Mouse (Mus musculus): ENCODE measurements around the gene Tmem63a. TPM values are rescaled to one million over a fixed set of nuclear protein-coding genes. Genes with fewer than 3 reads are reported as not detected.

The Tmem63a gene
- polyA plus RNA-seq, 1 experiment from 2014 or later, result 2.2 TPM

- no peak for DNase-seq (ENCODE audit: low spot score)
- Histone ChIP-seq H3K36me3 (no peaks in the 10 kb centered on the region), H3K4me3 (no peak overlapping the region), H3K27me3 (ENCODE audit: low read depth, poor library complexity, severe bottlenecking) (no peaks in the 10 kb centered on the region), H3K9me3 (replicated peaks) (no peaks in the 10 kb centered on the region), H3K27ac (replicated peaks) (no peak overlapping the region), H3K4me1 (no peaks in the 10 kb centered on the region)
- WGBS, result 91% methylated on average over 6 of the region's 6 CpGs
These were observed 10.1 kb downstream of the Tmem63a start for GRCm38 (mm10) chr1:180952085-180952746.

GRCm38 (mm10) chr1:180952808-180953207 lies 10.7 kb downstream of the Tmem63a start:
- WGBS, result 92% methylated on average over 5 of the region's 5 CpGs
- DNase-seq (ENCODE audit: low spot score), result no peak
- no peaks in the 10 kb centered on the region for H3K36me3 ChIP-seq
- no peak overlapping the region for H3K4me3 ChIP-seq
- no peaks in the 10 kb centered on the region for H3K9me3 ChIP-seq (replicated peaks)
- no peaks in the 10 kb centered on the region for H3K4me1 ChIP-seq
- H3K27ac ChIP-seq (replicated peaks), result no peak overlapping the region
- H3K27me3 ChIP-seq (ENCODE audit: low read depth, poor library complexity, severe bottlenecking), result no peaks in the 10 kb centered on the region

DNA sequence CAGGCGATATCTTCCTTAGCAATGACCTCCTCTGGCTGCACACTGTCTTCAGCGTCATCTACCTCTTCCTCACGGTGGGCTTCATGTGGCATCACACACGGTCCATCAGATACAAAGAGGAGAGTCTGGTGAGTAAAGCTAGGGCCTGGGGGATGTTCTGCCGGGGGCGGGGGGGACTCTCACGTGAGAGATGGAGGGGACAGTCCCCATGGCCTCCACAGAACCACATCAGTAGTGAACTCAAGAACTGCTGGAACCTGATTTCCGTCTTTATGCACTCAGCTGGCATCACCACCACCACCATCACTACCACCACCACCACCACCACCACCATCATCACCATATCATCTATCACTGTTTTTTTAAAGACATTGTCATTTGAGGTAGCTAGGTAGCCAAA lies 14.3 kb downstream of the Tmem63a start:
- no peaks in the 10 kb centered on the region for H3K9me3 ChIP-seq (replicated peaks)
- no peaks in the 10 kb centered on the region for H3K27me3 ChIP-seq (ENCODE audit: low read depth, poor library complexity, severe bottlenecking)
- H3K4me1 ChIP-seq, result no peaks in the 10 kb centered on the region
- no peak overlapping the region for H3K4me3 ChIP-seq
- H3K36me3 ChIP-seq, result no peaks in the 10 kb centered on the region
- 90% methylated on average over 8 of the region's 8 CpGs for WGBS
- no peak overlapping the region for H3K27ac ChIP-seq (replicated peaks)
- DNase-seq (ENCODE audit: low spot score), result no peak

DNA sequence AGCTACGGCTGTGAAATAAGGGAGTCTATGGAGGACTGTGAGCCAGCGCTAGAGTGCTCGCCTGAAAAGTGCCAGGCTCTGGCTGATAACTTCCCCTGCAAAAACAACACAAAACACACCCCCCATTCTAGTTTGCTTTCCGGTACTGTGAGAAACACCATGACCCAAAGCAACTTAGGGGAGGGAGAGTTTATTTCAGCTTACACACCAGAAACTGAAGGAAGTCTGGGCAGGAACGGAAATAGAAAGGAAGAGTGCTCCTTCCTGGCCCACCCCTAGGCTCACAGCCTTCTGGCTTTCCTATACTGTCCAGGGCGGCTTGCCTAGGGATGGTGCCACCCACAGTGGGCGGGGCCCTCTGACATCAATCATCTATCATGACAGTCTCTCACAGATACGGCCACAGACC lies 14.8 kb downstream of the Tmem63a start:
- Histone ChIP-seq H3K9me3 (replicated peaks) (no peaks in the 10 kb centered on the region), H3K4me1 (no peaks in the 10 kb centered on the region), H3K27me3 (ENCODE audit: low read depth, poor library complexity, severe bottlenecking) (no peaks in the 10 kb centered on the region), H3K36me3 (no peaks in the 10 kb centered on the region), H3K4me3 (no peak overlapping the region), H3K27ac (replicated peaks) (no peak overlapping the region)
- DNase-seq (ENCODE audit: low spot score), result no peak
- WGBS, result 84% methylated on average over 8 of the region's 8 CpGs

DNA sequence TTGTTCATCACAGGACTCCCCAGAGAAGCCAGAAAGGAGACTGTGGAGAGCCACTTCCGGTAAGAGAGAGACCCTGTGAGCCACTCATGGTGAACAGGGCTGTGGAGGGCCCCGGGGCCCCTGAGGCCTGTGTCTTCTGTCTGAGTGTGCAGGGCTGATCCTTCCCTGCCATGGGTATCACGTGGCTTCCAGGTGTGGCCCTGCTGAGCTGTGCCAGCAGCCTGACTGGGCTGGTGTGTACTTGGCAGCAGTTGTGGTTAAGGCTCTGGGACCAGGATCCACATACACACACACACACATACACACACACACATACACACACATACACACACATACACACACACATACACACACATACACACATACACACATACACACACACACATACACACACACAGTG lies 15.8 kb downstream of the Tmem63a start:
- no peaks in the 10 kb centered on the region for H3K36me3 ChIP-seq
- no peak for DNase-seq (ENCODE audit: low spot score)
- H3K27me3 ChIP-seq (ENCODE audit: low read depth, poor library complexity, severe bottlenecking), result no peaks in the 10 kb centered on the region
- no peak overlapping the region for H3K27ac ChIP-seq (replicated peaks)
- no peaks in the 10 kb centered on the region for H3K9me3 ChIP-seq (replicated peaks)
- no peak overlapping the region for H3K4me3 ChIP-seq
- H3K4me1 ChIP-seq, result no peaks in the 10 kb centered on the region
- WGBS, result 82% methylated on average over 3 of the region's 3 CpGs

- no peaks in the 10 kb centered on the region for H3K4me1 ChIP-seq
- DNase-seq (ENCODE audit: low spot score), result no peak
- H3K4me3 ChIP-seq, result no peak overlapping the region
- no peaks in the 10 kb centered on the region for H3K9me3 ChIP-seq (replicated peaks)
- no peak overlapping the region for H3K27ac ChIP-seq (replicated peaks)
- WGBS, result 65% methylated on average over 3 of the region's 3 CpGs
- no peaks in the 10 kb centered on the region for H3K27me3 ChIP-seq (ENCODE audit: low read depth, poor library complexity, severe bottlenecking)
- no peaks in the 10 kb centered on the region for H3K36me3 ChIP-seq
These were observed 16.7 kb downstream of the Tmem63a start for GRCm38 (mm10) chr1:180958797-180959196.

DNA sequence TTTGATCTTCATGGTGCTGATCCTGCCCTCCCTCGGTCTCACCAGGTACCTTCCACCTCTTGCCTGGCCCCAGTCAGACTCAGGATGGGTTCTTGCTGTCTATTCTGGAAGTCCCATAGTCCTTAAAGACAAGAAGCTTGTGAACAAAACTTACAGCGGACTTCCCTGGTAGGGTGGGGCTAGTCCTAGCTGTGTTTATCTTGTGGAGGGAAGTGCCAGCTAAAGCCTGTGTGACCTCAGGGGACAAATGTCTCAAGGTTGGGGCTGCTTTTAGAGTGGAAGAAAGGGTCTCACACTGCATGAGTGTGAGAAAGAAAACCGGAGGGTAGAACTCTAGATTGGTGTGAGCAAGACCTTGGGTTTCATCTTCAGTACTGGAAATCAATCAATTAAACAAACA lies 23.6 kb downstream of the Tmem63a start:
- DNase-seq (ENCODE audit: low spot score), result no peak
- no peaks in the 10 kb centered on the region for H3K27me3 ChIP-seq (ENCODE audit: low read depth, poor library complexity, severe bottlenecking)
- H3K27ac ChIP-seq (replicated peaks), result no peak overlapping the region
- no peaks in the 10 kb centered on the region for H3K4me1 ChIP-seq
- H3K4me3 ChIP-seq, result no peak overlapping the region
- no peaks in the 10 kb centered on the region for H3K36me3 ChIP-seq
- WGBS, result 85% methylated on average over 3 of the region's 3 CpGs
- H3K9me3 ChIP-seq (replicated peaks), result no peaks in the 10 kb centered on the region

DNA sequence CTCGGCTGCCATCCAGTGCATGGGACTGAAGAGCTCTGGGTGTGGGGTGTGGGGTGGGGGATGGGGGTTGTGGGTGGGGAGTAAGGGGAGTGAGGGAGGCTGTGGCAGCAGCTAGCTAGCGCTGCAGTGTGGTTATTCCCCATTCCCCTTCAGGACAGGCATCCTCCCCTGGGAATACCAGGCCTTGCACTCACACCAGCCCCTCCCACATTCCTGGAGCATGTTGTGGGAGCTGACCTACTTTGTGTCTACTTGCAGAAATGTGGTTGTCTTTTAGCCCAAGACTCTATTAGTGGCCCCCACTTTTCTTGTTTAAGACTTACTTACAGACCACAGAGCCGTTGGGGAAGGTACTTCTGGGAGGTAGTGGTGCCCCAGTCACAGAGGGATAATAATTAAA lies 24.4 kb downstream of the Tmem63a start:
- 82% methylated on average over 3 of the region's 3 CpGs for WGBS
- Histone ChIP-seq H3K36me3 (no peaks in the 10 kb centered on the region), H3K9me3 (replicated peaks) (no peaks in the 10 kb centered on the region)

GRCm38 (mm10) chr1:180967261-180967660 lies 25.1 kb downstream of the Tmem63a start:
- no peaks in the 10 kb centered on the region for H3K27me3 ChIP-seq (ENCODE audit: low read depth, poor library complexity, severe bottlenecking)
- H3K4me1 ChIP-seq, result no peaks in the 10 kb centered on the region
- H3K27ac ChIP-seq (replicated peaks), result no peak overlapping the region
- 90% methylated on average over 7 of the region's 7 CpGs for WGBS
- no peaks in the 10 kb centered on the region for H3K9me3 ChIP-seq (replicated peaks)
- no peak overlapping the region for H3K4me3 ChIP-seq
- H3K36me3 ChIP-seq, result no peaks in the 10 kb centered on the region
- no peak for DNase-seq (ENCODE audit: low spot score)

More for the DNA sequence above, 24.4 kb downstream of the Tmem63a start:
- Histone ChIP-seq H3K4me3 (no peak overlapping the region), H3K27ac (replicated peaks) (no peak overlapping the region), H3K4me1 (no peaks in the 10 kb centered on the region), H3K27me3 (ENCODE audit: low read depth, poor library complexity, severe bottlenecking) (no peaks in the 10 kb centered on the region)
- no peak for DNase-seq (ENCODE audit: low spot score)

- DNase-seq (ENCODE audit: low spot score), result no peak
- H3K4me3 ChIP-seq, result no peak overlapping the region
- H3K27me3 ChIP-seq (ENCODE audit: low read depth, poor library complexity, severe bottlenecking), result no peaks in the 10 kb centered on the region
- WGBS, result 75% methylated on average over 9 of the region's 11 CpGs
- no peak overlapping the region for H3K27ac ChIP-seq (replicated peaks)
- no peaks in the 10 kb centered on the region for H3K4me1 ChIP-seq
- H3K9me3 ChIP-seq (replicated peaks), result no peaks in the 10 kb centered on the region
- no peaks in the 10 kb centered on the region for H3K36me3 ChIP-seq
These were observed 30.8 kb downstream of the Tmem63a start for GRCm38 (mm10) chr1:180972941-180973340.

GRCm38 (mm10) chr1:180974126-180974746 lies 32.1 kb downstream of the Tmem63a start:
- H3K27me3 ChIP-seq (ENCODE audit: low read depth, poor library complexity, severe bottlenecking), result no peaks in the 10 kb centered on the region
- no peaks in the 10 kb centered on the region for H3K9me3 ChIP-seq (replicated peaks)
- H3K4me1 ChIP-seq, result no peaks in the 10 kb centered on the region
- peak; percentile 43 for DNase-seq (ENCODE audit: low spot score)
- H3K36me3 ChIP-seq, result no peaks in the 10 kb centered on the region
- WGBS, result 63% methylated on average over 14 of the region's 14 CpGs
- no peak overlapping the region for H3K4me3 ChIP-seq
- no peak overlapping the region for H3K27ac ChIP-seq (replicated peaks)

- WGBS, result 76% methylated on average over 4 of the region's 4 CpGs
- H3K27me3 ChIP-seq (ENCODE audit: low read depth, poor library complexity, severe bottlenecking), result no peaks in the 10 kb centered on the region
- no peak overlapping the region for H3K4me3 ChIP-seq
- H3K27ac ChIP-seq (replicated peaks), result no peak overlapping the region
- no peak for DNase-seq (ENCODE audit: low spot score)
- H3K9me3 ChIP-seq (replicated peaks), result no peaks in the 10 kb centered on the region
- no peaks in the 10 kb centered on the region for H3K36me3 ChIP-seq
- H3K4me1 ChIP-seq, result no peaks in the 10 kb centered on the region
These were observed 34.1 kb downstream of the Tmem63a start for GRCm38 (mm10) chr1:180976110-180976679.

DNA sequence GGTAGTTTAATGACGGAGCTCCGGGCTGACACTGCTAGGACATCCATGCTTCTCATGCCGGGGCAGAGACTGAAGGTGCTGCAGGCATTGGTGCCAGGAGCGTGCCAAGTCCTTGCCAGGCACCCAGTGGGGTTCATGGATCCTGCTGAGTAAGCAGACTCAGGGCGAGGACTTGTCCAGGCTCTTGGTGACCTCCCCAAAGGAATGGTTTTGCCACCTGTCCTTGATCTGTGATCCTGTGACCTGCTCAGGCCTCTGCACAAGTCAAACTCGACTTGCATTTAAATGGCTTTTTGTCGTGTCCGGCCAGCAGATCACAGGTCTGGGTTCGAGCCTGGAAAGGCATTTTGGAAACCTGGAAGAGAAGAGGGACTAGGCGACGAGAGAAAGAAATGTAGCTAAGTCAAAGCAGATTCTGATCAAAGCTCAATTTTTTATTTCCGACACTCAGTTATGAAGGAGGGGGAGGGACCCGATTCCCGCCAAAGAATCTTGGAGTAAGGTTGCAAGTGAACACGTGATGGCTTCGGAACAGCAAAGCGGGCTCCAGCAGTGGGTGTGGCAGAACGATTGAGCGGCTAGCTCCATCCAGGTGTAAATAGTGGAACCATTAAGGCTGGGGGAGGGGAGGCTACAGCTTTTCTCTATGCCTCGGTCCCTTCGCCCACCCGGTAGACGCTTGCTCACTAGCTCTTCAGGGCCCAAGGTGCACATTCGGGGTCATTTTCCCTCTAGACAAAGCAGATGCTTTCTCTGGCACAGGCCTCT lies 37.5 kb downstream of the Tmem63a start:
- Histone ChIP-seq H3K36me3 (no peaks in the 10 kb centered on the region), H3K27me3 (ENCODE audit: low read depth, poor library complexity, severe bottlenecking) (no peaks in the 10 kb centered on the region), H3K27ac (replicated peaks) (no peak overlapping the region), H3K9me3 (replicated peaks) (no peaks in the 10 kb centered on the region), H3K4me1 (no peaks in the 10 kb centered on the region), H3K4me3 (no peak overlapping the region)
- WGBS, result 84% methylated on average over 24 of the region's 24 CpGs
- DNase-seq (ENCODE audit: low spot score), result no peak

Measured in midbrain, embryonic 10.5 days (tissue).